Mouse (Mus musculus) midbrain, embryonic 15.5 days (tissue): Measurements from ENCODE around the gene Npnt. TPM values are rescaled to one million over a fixed set of nuclear protein-coding genes. Genes with fewer than 3 reads are reported as not detected.

Experiments used
- ATAC-seq: fragments of 200-750 bp; cut with Nextera tagmentation; replicated peaks from 2 replicates; pipeline ENCODE4 v1.8.0; 2017; ENCODE audit warnings: moderate TSS enrichment
- H3K27ac ChIP-seq: fragments of 300-500 bp; sonication (generic); 2 replicates; pipeline ENCODE4 v1.5.1; 2015; ENCODE audit warnings: mild to moderate bottlenecking, inconsistent platforms
- H3K27me3 ChIP-seq: fragments of 300-500 bp; sonication (generic); replicated peaks from 2 replicates; pipeline ENCODE4 v1.6.1; 2015; ENCODE audit warnings: inconsistent platforms
- H3K36me3 ChIP-seq: fragments of 300-500 bp; sonication (generic); replicated peaks from 2 replicates; pipeline ENCODE4 v1.6.1; 2015; ENCODE audit warnings: inconsistent platforms
- H3K4me1 ChIP-seq: fragments of 300-500 bp; sonication (generic); 2 replicates; pipeline ENCODE4 v1.6.1; 2015; ENCODE audit warnings: inconsistent platforms
- H3K4me2 ChIP-seq: fragments of 300-500 bp; sonication (generic); 2 replicates; pipeline ENCODE4 v1.6.1; 2015; ENCODE audit warnings: inconsistent platforms, mild to moderate bottlenecking, moderate library complexity
- H3K4me3 ChIP-seq: fragments of 300-500 bp; sonication (generic); 2 replicates; pipeline ENCODE4 v1.5.1; 2015; ENCODE audit warnings: mild to moderate bottlenecking, inconsistent platforms
- H3K9ac ChIP-seq: fragments of 300-500 bp; sonication (generic); 2 replicates; pipeline ENCODE4 v1.6.1; 2015; ENCODE audit warnings: mild to moderate bottlenecking, inconsistent platforms
- H3K9me3 ChIP-seq: fragments of 300-500 bp; sonication (generic); 2 replicates; pipeline ENCODE4 v1.6.1; 2016; ENCODE audit warnings: inconsistent platforms
- WGBS: fragments of 180-500 bp; shearing (Covaris S2); methylation state at CpG from one replicate; pipeline ENCODE4 v1.1.7; 2015; ENCODE audit warnings: mixed read lengths; 5-methylcytosine and 5-hydroxymethylcytosine counted together
- polyA plus RNA-seq: library from polyadenylated mRNA; unstranded; fragments of >200 nt; fragmentation: Nextera tagmentation; extraction: Ambion mirVana; gene quantifications from 2 replicates; pipeline ENCODE4 v1.2.1, GENCODE M21; 2015

Gene Npnt
- polyA plus RNA-seq, 1 experiment from 2014 or later: 24.2 TPM

- Histone ChIP-seq H3K9me3 (no peaks in the 10 kb centered on the region), H3K4me3 (no peak overlapping the region), H3K27me3 (no peaks in the 10 kb centered on the region), H3K36me3 (no peaks in the 10 kb centered on the region), H3K4me1 (no peaks in the 10 kb centered on the region), H3K4me2 (no peak overlapping the region), H3K9ac (no peak overlapping the region), H3K27ac (no peak overlapping the region)
- ATAC-seq: no peak
- WGBS: 88% methylated on average over 9 of the region's 9 CpGs
These were observed 21.9 kb downstream of the Npnt start for GRCm38 (mm10) chr3:132928186-132928585.

GRCm38 (mm10) chr3:132919798-132920197 lies 30.3 kb downstream of the Npnt start:
- no peak overlapping the region for H3K4me3 ChIP-seq
- WGBS: 91% methylated on average over 3 of the region's 3 CpGs
- no peak overlapping the region for H3K9ac ChIP-seq
- H3K27me3 ChIP-seq: no peaks in the 10 kb centered on the region
- ATAC-seq: no peak
- no peaks in the 10 kb centered on the region for H3K9me3 ChIP-seq
- no peaks in the 10 kb centered on the region for H3K4me1 ChIP-seq
- H3K27ac ChIP-seq: no peak overlapping the region
- no peak overlapping the region for H3K4me2 ChIP-seq
- H3K36me3 ChIP-seq: no peaks in the 10 kb centered on the region

- no peak for ATAC-seq
- WGBS: 93% methylated on average over 11 of the region's 11 CpGs
These were observed 30.9 kb downstream of the Npnt start for GRCm38 (mm10) chr3:132919240-132919639.

GRCm38 (mm10) chr3:132917356-132918090 lies 32.6 kb downstream of the Npnt start:
- H3K9me3 ChIP-seq: no peaks in the 10 kb centered on the region
- H3K27ac ChIP-seq: no peak overlapping the region
- H3K36me3 ChIP-seq: no peaks in the 10 kb centered on the region
- no peaks in the 10 kb centered on the region for H3K27me3 ChIP-seq
- no peak overlapping the region for H3K4me2 ChIP-seq
- no peak overlapping the region for H3K4me3 ChIP-seq
- no peaks in the 10 kb centered on the region for H3K4me1 ChIP-seq
- WGBS: 93% methylated on average over 9 of the region's 9 CpGs
- no peak for ATAC-seq
- no peak overlapping the region for H3K9ac ChIP-seq

More at GRCm38 (mm10) chr3:132919240-132919639, 30.9 kb downstream of the Npnt start:
- H3K36me3 ChIP-seq: no peaks in the 10 kb centered on the region
- H3K9me3 ChIP-seq: no peaks in the 10 kb centered on the region
- H3K4me1 ChIP-seq: no peaks in the 10 kb centered on the region
- H3K27me3 ChIP-seq: no peaks in the 10 kb centered on the region
- H3K4me2 ChIP-seq: no peak overlapping the region
- H3K27ac ChIP-seq: no peak overlapping the region
- H3K9ac ChIP-seq: no peak overlapping the region
- no peak overlapping the region for H3K4me3 ChIP-seq

GRCm38 (mm10) chr3:132915661-132916060 lies 34.4 kb downstream of the Npnt start:
- H3K9ac ChIP-seq: no peak overlapping the region
- ATAC-seq: no peak
- H3K27ac ChIP-seq: no peak overlapping the region
- no peaks in the 10 kb centered on the region for H3K27me3 ChIP-seq
- H3K36me3 ChIP-seq: no peaks in the 10 kb centered on the region
- 65% methylated on average over 9 of the region's 9 CpGs for WGBS
- H3K4me3 ChIP-seq: no peak overlapping the region
- no peaks in the 10 kb centered on the region for H3K9me3 ChIP-seq
- H3K4me1 ChIP-seq: no peaks in the 10 kb centered on the region
- no peak overlapping the region for H3K4me2 ChIP-seq

- Histone ChIP-seq H3K9me3 (no peaks in the 10 kb centered on the region), H3K9ac (no peak overlapping the region), H3K4me2 (no peak overlapping the region), H3K27me3 (no peaks in the 10 kb centered on the region), H3K4me1 (0 out of 2 replicates have a peak, but pooled peaks cover 7% of the 10 kb centered on the region), H3K4me3 (no peak overlapping the region), H3K36me3 (no peaks in the 10 kb centered on the region), H3K27ac (no peak overlapping the region)
- WGBS: 71% methylated on average over 2 of the region's 2 CpGs
- ATAC-seq: no peak
These were observed 37.7 kb downstream of the Npnt start for GRCm38 (mm10) chr3:132912420-132912819.

- H3K4me3 ChIP-seq: no peak overlapping the region
- no peak overlapping the region for H3K4me2 ChIP-seq
- no peak for ATAC-seq
- no peak overlapping the region for H3K27ac ChIP-seq
- no peaks in the 10 kb centered on the region for H3K36me3 ChIP-seq
- H3K27me3 ChIP-seq: no peaks in the 10 kb centered on the region
- 54% methylated on average over 4 of the region's 4 CpGs for WGBS
- 0 out of 2 replicates have a peak, but pooled peaks cover 7% of the 10 kb centered on the region for H3K4me1 ChIP-seq
- H3K9me3 ChIP-seq: no peaks in the 10 kb centered on the region
- H3K9ac ChIP-seq: no peak overlapping the region
These were observed 38.4 kb downstream of the Npnt start for GRCm38 (mm10) chr3:132911716-132912115.

GRCm38 (mm10) chr3:132910727-132911126 lies 39.4 kb downstream of the Npnt start:
- ATAC-seq: no peak
- 74% methylated on average over 5 of the region's 5 CpGs for WGBS
- H3K9ac ChIP-seq: no peak overlapping the region
- H3K9me3 ChIP-seq: no peaks in the 10 kb centered on the region
- H3K4me3 ChIP-seq: no peak overlapping the region
- no peak overlapping the region for H3K27ac ChIP-seq
- H3K36me3 ChIP-seq: no peaks in the 10 kb centered on the region
- H3K4me2 ChIP-seq: no peak overlapping the region
- 0 out of 2 replicates have a peak, but pooled peaks cover 7% of the 10 kb centered on the region for H3K4me1 ChIP-seq
- H3K27me3 ChIP-seq: no peaks in the 10 kb centered on the region

- ATAC-seq: 0 out of 2 replicates have a peak, but pooled peaks have one; percentile 3
- H3K36me3 ChIP-seq: no peaks in the 10 kb centered on the region
- no peak overlapping the region for H3K9ac ChIP-seq
- H3K4me1 ChIP-seq: 0 out of 2 replicates have a peak, but pooled peaks cover 7% of the 10 kb centered on the region
- H3K4me2 ChIP-seq: no peak overlapping the region
- H3K27me3 ChIP-seq: no peaks in the 10 kb centered on the region
- no peak overlapping the region for H3K27ac ChIP-seq
- 65% methylated on average over 12 of the region's 12 CpGs for WGBS
- no peaks in the 10 kb centered on the region for H3K9me3 ChIP-seq
- H3K4me3 ChIP-seq: no peak overlapping the region
These were observed 40.4 kb downstream of the Npnt start for GRCm38 (mm10) chr3:132909736-132910135.

- Histone ChIP-seq H3K27ac (no peak overlapping the region), H3K4me3 (no peak overlapping the region)
- 76% methylated on average over 8 of the region's 8 CpGs for WGBS
These were observed 42.4 kb downstream of the Npnt start for GRCm38 (mm10) chr3:132907506-132908203.

GRCm38 (mm10) chr3:132905224-132905930 lies 44.7 kb downstream of the Npnt start:
- H3K27ac ChIP-seq: no peak overlapping the region
- H3K4me1 ChIP-seq: 0 out of 2 replicates have a peak, but pooled peaks cover 7% of the 10 kb centered on the region
- H3K27me3 ChIP-seq: no peaks in the 10 kb centered on the region
- H3K9ac ChIP-seq: no peak overlapping the region
- no peak overlapping the region for H3K4me2 ChIP-seq
- ATAC-seq: no peak
- H3K36me3 ChIP-seq: no peaks in the 10 kb centered on the region
- 90% methylated on average over 7 of the region's 7 CpGs for WGBS
- H3K9me3 ChIP-seq: no peaks in the 10 kb centered on the region
- H3K4me3 ChIP-seq: no peak overlapping the region

More at GRCm38 (mm10) chr3:132907506-132908203, 42.4 kb downstream of the Npnt start:
- H3K36me3 ChIP-seq: no peaks in the 10 kb centered on the region
- H3K27me3 ChIP-seq: no peaks in the 10 kb centered on the region
- H3K9me3 ChIP-seq: no peaks in the 10 kb centered on the region
- H3K9ac ChIP-seq: no peak overlapping the region
- 0 out of 2 replicates have a peak, but pooled peaks cover 7% of the 10 kb centered on the region for H3K4me1 ChIP-seq
- ATAC-seq: no peak
- H3K4me2 ChIP-seq: no peak overlapping the region

- H3K36me3 ChIP-seq: no peaks in the 10 kb centered on the region
- H3K4me2 ChIP-seq: no peak overlapping the region
- no peak overlapping the region for H3K4me3 ChIP-seq
- H3K27ac ChIP-seq: no peak overlapping the region
- no peaks in the 10 kb centered on the region for H3K4me1 ChIP-seq
- H3K9ac ChIP-seq: no peak overlapping the region
- ATAC-seq: no peak
- H3K9me3 ChIP-seq: no peaks in the 10 kb centered on the region
- no peaks in the 10 kb centered on the region for H3K27me3 ChIP-seq
- 94% methylated on average over 11 of the region's 11 CpGs for WGBS
These were observed 46.7 kb downstream of the Npnt start for GRCm38 (mm10) chr3:132903386-132903785.
